Mouse (Mus musculus) midbrain, postnatal 0 days (tissue): ENCODE data around the gene Dbil5. TPM values are rescaled to one million over a fixed set of nuclear protein-coding genes. Genes with fewer than 3 reads are reported as not detected.

Experiments used
- ATAC-seq: fragments of 200-750 bp; cut with Nextera tagmentation; 2 replicates; pipeline ENCODE4 v1.8.0; 2017; ENCODE audit warnings: moderate number of reproducible peaks, mild to moderate bottlenecking, moderate TSS enrichment, moderate library complexity; ENCODE audit not compliant: low FRiP score
- DNase-seq: peaks from one replicate; pipeline ENCODE4 v3.0.0-alpha.2; 2015; ENCODE audit warnings: low spot score
- H3K27ac ChIP-seq: fragments of 300-500 bp; sonication (generic); 2 replicates; pipeline ENCODE4 v1.5.1; 2014; ENCODE audit warnings: low read depth, mild to moderate bottlenecking, low read length, mixed read lengths
- H3K27me3 ChIP-seq: fragments of 300-500 bp; sonication (generic); 2 replicates; pipeline ENCODE4 v1.6.1; 2014; ENCODE audit warnings: low read length, control low read depth, mixed read lengths; ENCODE audit not compliant: insufficient read depth
- H3K36me3 ChIP-seq: fragments of 300-500 bp; sonication (generic); 2 replicates; pipeline ENCODE4 v1.6.1; 2014; ENCODE audit warnings: low read length, control low read depth, mixed read lengths; ENCODE audit not compliant: insufficient read depth
- H3K4me1 ChIP-seq: fragments of 300-500 bp; sonication (generic); 2 replicates; pipeline ENCODE4 v1.6.1; 2014; ENCODE audit warnings: mild to moderate bottlenecking, control low read depth, antibody characterized with exemption, low read length, mixed read lengths; ENCODE audit not compliant: insufficient read depth
- H3K4me2 ChIP-seq: fragments of 300-500 bp; sonication (generic); 2 replicates; pipeline ENCODE4 v1.6.1; 2014; ENCODE audit warnings: low read depth, mild to moderate bottlenecking, low read length, mixed read lengths; ENCODE audit not compliant: poor library complexity, severe bottlenecking
- H3K4me3 ChIP-seq: fragments of 300-500 bp; sonication (generic); 2 replicates; pipeline ENCODE4 v1.5.1; 2014; ENCODE audit warnings: low read depth, mild to moderate bottlenecking, low read length, moderate library complexity
- H3K9ac ChIP-seq: fragments of 300-500 bp; sonication (generic); replicated peaks from 2 replicates; pipeline ENCODE4 v1.6.1; 2014; ENCODE audit warnings: mild to moderate bottlenecking, low read length, moderate library complexity, mixed read lengths; ENCODE audit not compliant: poor library complexity, severe bottlenecking
- H3K9me3 ChIP-seq: fragments of 300-500 bp; sonication (generic); 2 replicates; pipeline ENCODE4 v1.6.1; 2016; ENCODE audit warnings: low read length, control low read depth
- CTCF ChIP-seq: IDR thresholded peaks from 2 replicates; pipeline ENCODE4 v1.5.1; 2016; ENCODE audit warnings: antibody characterized with exemption, mild to moderate bottlenecking
- WGBS: fragments of 180-500 bp; shearing (Covaris S2); extraction: QIAGEN DNeasy Blood & Tissue Kit; methylation state at CpG from one replicate; pipeline ENCODE4 v1.1.7; 2014; 5-methylcytosine and 5-hydroxymethylcytosine counted together
- polyA plus RNA-seq: library from polyadenylated mRNA; unstranded; fragments of >200 nt; fragmentation: Nextera tagmentation; extraction: Ambion mirVana; gene quantifications from 2 replicates; pipeline ENCODE4 v1.2.1, GENCODE M21; 2015
- total RNA-seq: library from RNA; depleted of rRNA; stranded (reverse); fragments of >200 nt; gene quantifications from 2 replicates; pipeline ENCODE4 v1.2.3, GENCODE M21; 2014

The Dbil5 gene
- total and polyA plus RNA-seq, 2 experiments from 2014 or later, result 0.58 TPM; not detected in 1

- H3K36me3 ChIP-seq, result peaks cover 28% of the 10 kb centered on the region
- ATAC-seq (peak; percentile 66; the same call in 1 of the 2 replicates), DNase-seq (peak; percentile 86)
- H3K4me2 ChIP-seq, result no peak overlapping the region
- H3K4me1 ChIP-seq, result no peaks in the 10 kb centered on the region
- H3K4me3 ChIP-seq, result no peak overlapping the region
- TF ChIP-seq CTCF, result peak; percentile 93
- H3K27ac ChIP-seq, result no peak overlapping the region
- H3K27me3 ChIP-seq, result no peaks in the 10 kb centered on the region
- no peaks in the 10 kb centered on the region for H3K9me3 ChIP-seq
- H3K9ac ChIP-seq, result no peak overlapping the region
- WGBS, result 50% methylated on average over 5 of the region's 5 CpGs
These were observed 35.9 kb downstream of the Dbil5 start for GRCm38 (mm10) chr11:76253145-76253917.

- Histone ChIP-seq H3K9me3 (no peaks in the 10 kb centered on the region), H3K27ac (no peak overlapping the region), H3K9ac (no peak overlapping the region), H3K27me3 (no peaks in the 10 kb centered on the region), H3K36me3 (peaks cover 23% of the 10 kb centered on the region), H3K4me2 (no peak overlapping the region), H3K4me1 (no peaks in the 10 kb centered on the region), H3K4me3 (no peak overlapping the region)
- peak; percentile 32 for DNase-seq
- 81% methylated on average over 4 of the region's 4 CpGs for WGBS
- TF ChIP-seq CTCF, result no peak
- ATAC-seq, result no peak
These were observed 36.5 kb downstream of the Dbil5 start for GRCm38 (mm10) chr11:76253918-76254264.

- H3K36me3 ChIP-seq, result peaks cover 8% of the 10 kb centered on the region; the same call in 1 of the 2 replicates
- 59% methylated on average over 4 of the region's 4 CpGs for WGBS
- H3K9ac ChIP-seq, result no peak overlapping the region
- H3K9me3 ChIP-seq, result no peaks in the 10 kb centered on the region
- peak; percentile 68 for DNase-seq
- peaks cover 2% of the 10 kb centered on the region; the same call in 1 of the 2 replicates for H3K4me1 ChIP-seq
- no peak overlapping the region for H3K4me3 ChIP-seq
- no peak overlapping the region for H3K4me2 ChIP-seq
- H3K27ac ChIP-seq, result no peak overlapping the region
- no peak for ATAC-seq
- H3K27me3 ChIP-seq, result no peaks in the 10 kb centered on the region
- no peak for TF ChIP-seq CTCF
These were observed 38.1 kb downstream of the Dbil5 start for GRCm38 (mm10) chr11:76255431-76256001.

GRCm38 (mm10) chr11:76256129-76256528, 38.7 kb downstream of the Dbil5 start:
- no peaks in the 10 kb centered on the region for H3K27me3 ChIP-seq
- no peaks in the 10 kb centered on the region for H3K9me3 ChIP-seq
- no peak overlapping the region for H3K9ac ChIP-seq
- no peak overlapping the region for H3K4me3 ChIP-seq
- no peak overlapping the region for H3K27ac ChIP-seq
- no peak overlapping the region for H3K4me2 ChIP-seq
- peaks cover 4% of the 10 kb centered on the region; the same call in 1 of the 2 replicates for H3K36me3 ChIP-seq
- DNase-seq, result no peak
- TF ChIP-seq CTCF, result no peak
- no peak for ATAC-seq
- 64% methylated on average over 5 of the region's 5 CpGs for WGBS
- peaks cover 3% of the 10 kb centered on the region; the same call in 1 of the 2 replicates for H3K4me1 ChIP-seq

- 83% methylated on average over 4 of the region's 4 CpGs for WGBS
- H3K4me2 ChIP-seq, result no peak overlapping the region
- DNase-seq, result no peak
- peaks cover 3% of the 10 kb centered on the region; the same call in 1 of the 2 replicates for H3K4me1 ChIP-seq
- TF ChIP-seq CTCF, result no peak
- no peak overlapping the region for H3K4me3 ChIP-seq
- H3K9me3 ChIP-seq, result no peaks in the 10 kb centered on the region
- H3K27ac ChIP-seq, result no peak overlapping the region
- H3K36me3 ChIP-seq, result no peaks in the 10 kb centered on the region
- no peaks in the 10 kb centered on the region for H3K27me3 ChIP-seq
- no peak overlapping the region for H3K9ac ChIP-seq
- ATAC-seq, result no peak
These were observed 40.0 kb downstream of the Dbil5 start for GRCm38 (mm10) chr11:76257386-76257785.

- H3K27me3 ChIP-seq, result no peaks in the 10 kb centered on the region
- H3K4me2 ChIP-seq, result no peak overlapping the region
- WGBS, result 84% methylated on average over 6 of the region's 6 CpGs
- H3K36me3 ChIP-seq, result no peaks in the 10 kb centered on the region
- DNase-seq (no peak), ATAC-seq (no peak)
- TF ChIP-seq CTCF, result no peak
- no peaks in the 10 kb centered on the region for H3K9me3 ChIP-seq
- no peak overlapping the region for H3K27ac ChIP-seq
- peaks cover 3% of the 10 kb centered on the region; the same call in 1 of the 2 replicates for H3K4me1 ChIP-seq
- H3K9ac ChIP-seq, result no peak overlapping the region
- H3K4me3 ChIP-seq, result no peak overlapping the region
These were observed 41.1 kb downstream of the Dbil5 start for GRCm38 (mm10) chr11:76258511-76258910.
